Mouse (Mus musculus) liver, embryonic 14.5 days (tissue): ENCODE results near the gene Ccdc27. TPM values are rescaled to one million over a fixed set of nuclear protein-coding genes. Genes with fewer than 3 reads are reported as not detected.

Experiments used
- ATAC-seq: fragments of 200-750 bp; cut with Nextera tagmentation; 2 replicates; pipeline ENCODE4 v1.8.0; 2017; ENCODE audit warnings: moderate number of reproducible peaks, mild to moderate bottlenecking, moderate library complexity; ENCODE audit not compliant: insufficient read depth
- DNase-seq, 3 experiments: peaks; one replicate each; pipeline ENCODE4 v3.0.0-alpha.2; 2012 to 2013; ENCODE audit warnings: low read depth in 3 of 3, low spot score in 3 of 3
- H3K27ac ChIP-seq: fragments of 300-500 bp; sonication (generic); 2 replicates; pipeline ENCODE4 v1.5.1; 2014; ENCODE audit warnings: moderate library complexity, mild to moderate bottlenecking, control low read depth, inconsistent platforms
- H3K27me3 ChIP-seq: fragments of 300-500 bp; sonication (generic); 2 replicates; pipeline ENCODE4 v1.6.1; 2014; ENCODE audit warnings: mild to moderate bottlenecking, low read length, moderate library complexity; ENCODE audit not compliant: control insufficient read depth, insufficient read depth
- H3K36me3 ChIP-seq: fragments of 300-500 bp; sonication (generic); replicated peaks from 2 replicates; pipeline ENCODE4 v1.6.1; 2014; ENCODE audit warnings: low read depth; ENCODE audit not compliant: control insufficient read depth, insufficient read depth
- H3K4me1 ChIP-seq, 2 experiments: fragments of 200-500 bp in 1 of 2; fragments of 300-500 bp in 1 of 2; sonication (generic) in 1 of 2; replicated peaks; 2 replicates each; pipeline ENCODE4 v1.6.1; 2012 to 2014; ENCODE audit warnings: antibody characterized with exemption in 1 of 2, inconsistent platforms in 1 of 2, low read length in 1 of 2; ENCODE audit not compliant: control insufficient read depth in 2 of 2, insufficient read depth in 2 of 2
- H3K4me2 ChIP-seq: fragments of 300-500 bp; sonication (generic); 2 replicates; pipeline ENCODE4 v1.6.1; 2014; ENCODE audit warnings: low read depth, mild to moderate bottlenecking, control low read depth, moderate library complexity
- H3K4me3 ChIP-seq, 2 experiments: fragments of 200-500 bp in 1 of 2; fragments of 300-500 bp in 1 of 2; sonication (generic) in 1 of 2; 2 replicates each; pipeline ENCODE4 v1.5.1; 2012 to 2014; ENCODE audit warnings: low read depth in 2 of 2, low read length in 2 of 2, mild to moderate bottlenecking in 2 of 2, control low read depth in 1 of 2, inconsistent platforms in 1 of 2, moderate library complexity in 1 of 2; ENCODE audit not compliant: insufficient read depth in 1 of 2
- H3K9ac ChIP-seq: fragments of 300-500 bp; sonication (generic); replicated peaks from 2 replicates; pipeline ENCODE4 v1.6.1; 2014; ENCODE audit warnings: mild to moderate bottlenecking, control low read depth, moderate library complexity
- H3K9me3 ChIP-seq: fragments of 300-500 bp; sonication (generic); 2 replicates; pipeline ENCODE4 v1.6.1; 2016; ENCODE audit warnings: low read length, mixed read lengths; ENCODE audit not compliant: control insufficient read depth
- CTCF ChIP-seq: IDR thresholded peaks from 2 replicates; pipeline ENCODE4 v1.5.1; 2016; ENCODE audit warnings: antibody characterized with exemption, low read depth, control low read depth
- EP300 ChIP-seq: IDR thresholded peaks from 2 replicates; pipeline ENCODE4 v1.6.1; 2016; ENCODE audit warnings: antibody characterized with exemption, low read depth
- WGBS: fragments of 180-500 bp; shearing (Covaris S2); extraction: QIAGEN DNeasy Blood & Tissue Kit; methylation state at CpG from one replicate; pipeline ENCODE4 v1.1.7; 2014; ENCODE audit not compliant: insufficient replicate concordance; 5-methylcytosine and 5-hydroxymethylcytosine counted together
- polyA plus RNA-seq, 2 experiments: library from polyadenylated mRNA; depleted of rRNA in 1 of 2; stranded (reverse) in 1 of 2; unstranded in 1 of 2; fragments of >200 nt; fragmentation: Nextera tagmentation in 1 of 2; extraction: Ambion mirVana in 1 of 2; gene quantifications; 2 replicates each; pipeline versions ENCODE4 v1.2.1 to v1.2.3; 2012 to 2014

Gene Ccdc27
- polyA plus RNA-seq, 2 experiments, result not detected

- 76% methylated on average over 7 of the region's 7 CpGs for WGBS
- H3K36me3 ChIP-seq, result peaks cover 8% of the 10 kb centered on the region
- H3K27ac ChIP-seq, result no peak overlapping the region
- peaks cover 10 to 31% of the 10 kb centered on the region in 2 experiments for H3K4me1 ChIP-seq
- ATAC-seq (no peak), DNase-seq (no peak)
- TF ChIP-seq CTCF (no peak), EP300 (no peak)
- H3K9ac ChIP-seq, result no peak overlapping the region; the same call in none of the 2 replicates
- peak overlapping the region; percentile 82 for H3K4me2 ChIP-seq
- H3K27me3 ChIP-seq, result no peaks in the 10 kb centered on the region
- no peaks in the 10 kb centered on the region for H3K9me3 ChIP-seq
- peak overlapping the region in 1 of 2 experiments; percentile 96; a peak in 2 of 4 replicates for H3K4me3 ChIP-seq
Measured at GRCm38 (mm10) chr4:154028066-154028465, 14.4 kb downstream of the Ccdc27 start.

- no peak for ATAC-seq
- Histone ChIP-seq H3K4me3 (peak overlapping the region; percentile 92 to 96), H3K9me3 (no peaks in the 10 kb centered on the region), H3K36me3 (peaks cover 24% of the 10 kb centered on the region), H3K9ac (peak overlapping the region; percentile 99), H3K4me2 (peak overlapping the region; percentile 82), H3K27me3 (no peaks in the 10 kb centered on the region), H3K27ac (peak overlapping the region; percentile 82), H3K4me1 (peaks cover 18 to 40% of the 10 kb centered on the region in 2 experiments)
- 10% methylated on average over 2 of the region's 2 CpGs for WGBS
- TF ChIP-seq CTCF (no peak), EP300 (no peak)
- no peak for DNase-seq
Measured at GRCm38 (mm10) chr4:154026441-154026761, 16.1 kb downstream of the Ccdc27 start.

- ATAC-seq, result peak; percentile 58
- peak; percentile 72 to 79 (median 75) for DNase-seq
- Histone ChIP-seq H3K9me3 (no peaks in the 10 kb centered on the region), H3K9ac (peak within 1 kb of the TSS; percentile 99), H3K36me3 (peaks cover 26% of the 10 kb centered on the region), H3K4me3 (peak within 1 kb of the TSS; percentile 92 to 96), H3K4me2 (peak within 1 kb of the TSS; percentile 82), H3K27ac (peak within 1 kb of the TSS; percentile 82), H3K4me1 (peaks cover 18 to 40% of the 10 kb centered on the region in 2 experiments), H3K27me3 (no peaks in the 10 kb centered on the region)
- WGBS, result 2% methylated on average over 33 of the region's 33 CpGs
- TF ChIP-seq CTCF, result peak; percentile 90
- TF ChIP-seq EP300, result no peak; the same call in 1 of the 2 replicates
Measured at GRCm38 (mm10) chr4:154025641-154026440, 16.6 kb downstream of the Ccdc27 start, which contains the start of gene Smim1. Gene Smim1, minus strand, starts transcription at chr4:154026230.

- peak overlapping the region; percentile 82 for H3K27ac ChIP-seq
- TF ChIP-seq CTCF (no peak), EP300 (no peak)
- no peaks in the 10 kb centered on the region for H3K27me3 ChIP-seq
- peak overlapping the region; percentile 92 to 96 for H3K4me3 ChIP-seq
- no peaks in the 10 kb centered on the region for H3K9me3 ChIP-seq
- H3K4me2 ChIP-seq, result peak overlapping the region; percentile 82
- peak overlapping the region; percentile 99 for H3K9ac ChIP-seq
- peaks cover 35% of the 10 kb centered on the region for H3K36me3 ChIP-seq
- peak; percentile 41 to 47 (median 44) for DNase-seq
- 4% methylated on average over 17 of the region's 17 CpGs for WGBS
- peaks cover 18 to 40% of the 10 kb centered on the region in 2 experiments for H3K4me1 ChIP-seq
- no peak for ATAC-seq
Measured at GRCm38 (mm10) chr4:154024729-154025521, 17.6 kb downstream of the Ccdc27 start.
